In genomic region chr6:87225286-87225685, GRCm38 (mm10) we compare ENCODE assay signal across 16 mouse cellular contexts.
DNase-seq lines count a peak whose midpoint lies in the region; ATAC-seq and TF ChIP-seq lines count a peak whose summit lies in the region.
"Had no signal": no experiment of that assay in that cellular context is flagged by ENCODE, and none has a peak within 500 bp of the region (broad histone marks: within the 10 kb centered on the region; RNA-seq: fewer than 3 reads in every experiment).

No protein-coding gene starts in this region.

- H3K9me3 ChIP-seq in midbrain, embryonic 16.5 days (replicated peaks; ENCODE audit: control insufficient read depth, low read length, poor library complexity, severe bottlenecking), result peaks cover 5% of the 10 kb centered on the region; the same call in 1 of the 2 replicates
- H3K9me3 ChIP-seq in intestine, embryonic 16.5 days (ENCODE audit: control insufficient read depth, low read length), result no peaks in the 10 kb centered on the region
- H3K9me3 ChIP-seq: midbrain, embryonic 15.5 days had no signal

- ATAC-seq in midbrain, embryonic 16.5 days, result no peak
- no peak for ATAC-seq in intestine, embryonic 16.5 days
- ATAC-seq: midbrain, embryonic 15.5 days had no signal

- H3K4me1 ChIP-seq in midbrain, embryonic 16.5 days (ENCODE audit: control insufficient read depth, insufficient read depth, low read length), result no peaks in the 10 kb centered on the region
- H3K4me1 ChIP-seq in intestine, embryonic 16.5 days (ENCODE audit: control insufficient read depth, insufficient read depth, low read length), result no peaks in the 10 kb centered on the region
- H3K4me1 ChIP-seq: midbrain, embryonic 15.5 days; neural tube, embryonic 13.5 days had no signal

- H3K36me3 ChIP-seq in midbrain, embryonic 16.5 days (ENCODE audit: control insufficient read depth, insufficient read depth, low read length), result no peaks in the 10 kb centered on the region
- H3K36me3 ChIP-seq in intestine, embryonic 16.5 days (ENCODE audit: control insufficient read depth, insufficient read depth, low read length), result no peaks in the 10 kb centered on the region
- H3K36me3 ChIP-seq: midbrain, embryonic 15.5 days; neural tube, embryonic 13.5 days had no signal

- 89% methylated on average over 1 of the region's 1 CpGs for WGBS in midbrain, embryonic 16.5 days
- 100% methylated on average over 1 of the region's 1 CpGs for WGBS in intestine, embryonic 16.5 days

- no peak overlapping the region for H3K9ac ChIP-seq in midbrain, embryonic 16.5 days (ENCODE audit: low read depth, low read length)
- H3K9ac ChIP-seq in intestine, embryonic 16.5 days (ENCODE audit: low read depth, low read length), result no peak overlapping the region
- H3K9ac ChIP-seq: liver, embryonic 14.5 days; midbrain, embryonic 15.5 days; neural tube, embryonic 13.5 days had no signal

- H3K27me3 ChIP-seq in midbrain, embryonic 16.5 days (ENCODE audit: control insufficient read depth, insufficient read depth, low read depth, low read length), result no peaks in the 10 kb centered on the region
- no peaks in the 10 kb centered on the region for H3K27me3 ChIP-seq in intestine, embryonic 16.5 days (replicated peaks; ENCODE audit: control insufficient read depth, insufficient read depth, low read length)
- H3K27me3 ChIP-seq: midbrain, embryonic 15.5 days; neural tube, embryonic 13.5 days had no signal

- intact Hi-C loops in left cerebral cortex, adult 2 months (cut with DNase I), result no loop called here
- intact Hi-C loops in left cerebral cortex, postnatal 25 days (cut with DNase I), result loop anchor here (5.0 kb wide), 1 partner anchor 123 kb away; the partner anchor contains the start of gene D6Ertd527e

- no peak for TF ChIP-seq CTCF in left cerebral cortex, adult 2 months (IDR thresholded peaks at IDR 0.05)

- no peak overlapping the region for H3K4me3 ChIP-seq in left cerebral cortex, adult 2 months
- no peak overlapping the region for H3K4me3 ChIP-seq in midbrain, embryonic 16.5 days (ENCODE audit: low read depth, low read length)
- no peak overlapping the region for H3K4me3 ChIP-seq in intestine, embryonic 16.5 days (ENCODE audit: low read length)
- H3K4me3 ChIP-seq: midbrain, embryonic 15.5 days; neural tube, embryonic 13.5 days had no signal

- peak overlapping the region; percentile 69 for H3K27ac ChIP-seq in left cerebral cortex, adult 2 months
- H3K27ac ChIP-seq in midbrain, embryonic 16.5 days (ENCODE audit: low read length), result no peak overlapping the region
- H3K27ac ChIP-seq in intestine, embryonic 16.5 days (ENCODE audit: low read length), result no peak overlapping the region
- H3K27ac ChIP-seq: liver, embryonic 14.5 days; midbrain, embryonic 15.5 days; neural tube, embryonic 13.5 days had no signal

- H3K4me2 ChIP-seq in midbrain, embryonic 16.5 days (ENCODE audit: low read length), result no peak overlapping the region
- H3K4me2 ChIP-seq in intestine, embryonic 16.5 days (ENCODE audit: low read depth, low read length), result no peak overlapping the region
- H3K4me2 ChIP-seq: midbrain, embryonic 15.5 days; neural tube, embryonic 13.5 days had no signal

- no peak for DNase-seq in left cerebral cortex, adult 2 months (ENCODE audit: extremely low spot score in 1 of 2, low spot score in 2 of 2)
- no peak for DNase-seq in left cerebral cortex, postnatal 25 days (ENCODE audit: low spot score in 2 of 2)
- DNase-seq in kidney, adult 18-20 months, result peak; percentile 62
- DNase-seq in kidney, postnatal 36 days, result peak; percentile 64 to 66
- no peak for DNase-seq in cerebellum, adult 11 months
- no peak for DNase-seq in layer of hippocampus, adult 8-10 months (ENCODE audit: low spot score in 2 of 2)
- DNase-seq: B cell, adult 2 months; cerebellum, postnatal 14 days; heart, postnatal 4 days; lung, postnatal 36 days; thymus, adult 2 months had no signal

Comparison
In these comparisons a context has a peak if more than half of its experiments do, and no peak if none do; other contexts are left out.
1. DNase-seq: peak in kidney, adult 18-20 months (single experiment) and kidney, postnatal 36 days (2 of 2); none in left cerebral cortex, adult 2 months (0 of 2), left cerebral cortex, postnatal 25 days (0 of 2), cerebellum, adult 11 months (single experiment) and layer of hippocampus, adult 8-10 months (0 of 2).